Mouse (Mus musculus) thymus, postnatal 25 days (tissue): ENCODE data around the gene Ppp2r3d.

Source experiments
- DNase-seq: peaks from one replicate; pipeline ENCODE4 v3.0.0; 2022

The Ppp2r3d gene

DNA sequence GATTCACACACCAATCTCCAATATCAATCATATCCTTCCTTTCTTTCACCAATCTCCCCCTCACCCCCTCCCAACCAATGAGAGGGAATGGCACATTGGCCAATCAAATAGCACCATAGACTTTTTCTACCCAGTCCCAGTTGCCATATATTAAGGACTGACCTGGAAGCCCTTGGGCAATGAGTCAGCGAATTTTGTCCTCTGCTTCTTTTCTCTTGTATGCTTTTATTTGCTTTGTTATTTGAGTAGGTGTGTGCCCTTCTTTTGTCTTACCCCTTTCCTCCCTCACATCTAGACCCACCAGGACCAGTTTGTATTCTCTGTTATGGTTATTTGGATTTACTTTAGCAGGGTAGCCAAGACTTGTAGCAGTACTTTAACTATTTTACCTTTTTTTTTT lies 68.1 kb downstream of the Ppp2r3d start:
- DNase-seq, result no peak
